Mouse (Mus musculus) midbrain, embryonic 14.5 days (tissue): Measurements from ENCODE around the gene Zdhhc19. TPM values are rescaled to one million over a fixed set of nuclear protein-coding genes. Genes with fewer than 3 reads are reported as not detected.
"Not testable (repeated sequence)": the region's sequence is repeated elsewhere in the genome, so short reads cannot be mapped to it uniquely, and the experiment has no call there.

Experiments
- ATAC-seq: fragments of 200-750 bp; cut with Nextera tagmentation; 2 replicates; pipeline ENCODE4 v1.8.0; 2017; ENCODE audit warnings: moderate number of reproducible peaks, moderate library complexity; ENCODE audit not compliant: low FRiP score, low TSS enrichment
- DNase-seq: peaks from one replicate; pipeline ENCODE4 v3.0.0-alpha.2; 2015
- H3K27ac ChIP-seq: fragments of 300-500 bp; sonication (generic); replicated peaks from 2 replicates; pipeline ENCODE4 v1.5.1; 2014; ENCODE audit warnings: mild to moderate bottlenecking, low read depth, low read length, moderate library complexity
- H3K27me3 ChIP-seq: fragments of 300-500 bp; sonication (generic); 2 replicates; pipeline ENCODE4 v1.6.1; 2014; ENCODE audit warnings: low read length, control low read depth, mixed read lengths; ENCODE audit not compliant: control insufficient read depth, insufficient read depth
- H3K36me3 ChIP-seq: fragments of 300-500 bp; sonication (generic); 2 replicates; pipeline ENCODE4 v1.6.1; 2014; ENCODE audit warnings: low read length, control low read depth; ENCODE audit not compliant: control insufficient read depth, insufficient read depth
- H3K4me1 ChIP-seq: fragments of 300-500 bp; sonication (generic); 2 replicates; pipeline ENCODE4 v1.6.1; 2014; ENCODE audit warnings: mild to moderate bottlenecking, antibody characterized with exemption, low read length, control low read depth; ENCODE audit not compliant: control insufficient read depth, insufficient read depth
- H3K4me2 ChIP-seq: fragments of 300-500 bp; sonication (generic); 2 replicates; pipeline ENCODE4 v1.6.1; 2014; ENCODE audit warnings: mild to moderate bottlenecking, low read length, moderate library complexity
- H3K4me3 ChIP-seq: fragments of 300-500 bp; sonication (generic); replicated peaks from 2 replicates; pipeline ENCODE4 v1.5.1; 2014; ENCODE audit warnings: low read depth, low read length
- H3K9ac ChIP-seq: fragments of 300-500 bp; sonication (generic); replicated peaks from 2 replicates; pipeline ENCODE4 v1.6.1; 2014; ENCODE audit warnings: mild to moderate bottlenecking, low read length, moderate library complexity
- H3K9me3 ChIP-seq: fragments of 300-500 bp; sonication (generic); 2 replicates; pipeline ENCODE4 v1.6.1; 2016; ENCODE audit warnings: low read length, control low read depth, mixed read lengths; ENCODE audit not compliant: control insufficient read depth
- WGBS: fragments of 180-500 bp; shearing (Covaris S2); extraction: QIAGEN DNeasy Blood & Tissue Kit; methylation state at CpG from one replicate; pipeline ENCODE4 v1.1.7; 2014; 5-methylcytosine and 5-hydroxymethylcytosine counted together
- polyA plus RNA-seq: library from polyadenylated mRNA; unstranded; fragments of >200 nt; fragmentation: Nextera tagmentation; extraction: Ambion mirVana; gene quantifications from 2 replicates; pipeline ENCODE4 v1.2.1, GENCODE M21; 2014

Gene Zdhhc19
- polyA plus RNA-seq, 1 experiment from 2014 or later: not detected

DNA sequence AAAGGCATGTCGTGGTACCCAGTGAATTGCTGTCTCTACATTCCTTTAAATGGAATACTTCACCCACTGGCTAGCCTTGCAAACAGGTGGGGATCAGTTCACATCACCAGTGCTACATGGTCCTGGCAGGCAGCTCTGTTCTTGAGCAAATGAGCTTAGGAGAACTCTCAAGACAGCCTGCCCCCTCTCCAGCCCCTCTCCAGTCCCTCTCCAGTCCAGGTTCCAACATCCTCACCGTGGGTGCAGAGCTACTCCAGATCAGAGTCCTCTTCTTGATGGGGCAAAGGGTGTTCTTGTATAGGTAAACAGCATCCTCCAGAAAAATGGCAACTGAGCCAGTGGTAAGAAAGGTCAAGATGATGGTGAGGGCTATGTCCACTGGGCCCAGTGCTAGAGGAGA, 16.6 kb upstream of the Zdhhc19 start:
- Histone ChIP-seq H3K36me3 (no peaks in the 10 kb centered on the region), H3K27me3 (no peaks in the 10 kb centered on the region), H3K9ac (no peak overlapping the region), H3K4me1 (no peaks in the 10 kb centered on the region), H3K9me3 (no peaks in the 10 kb centered on the region), H3K4me2 (no peak overlapping the region), H3K27ac (no peak overlapping the region), H3K4me3 (no peak overlapping the region)
- 79% methylated on average over 2 of the region's 2 CpGs for WGBS
- ATAC-seq: no peak
- no peak for DNase-seq

- Histone ChIP-seq H3K4me3 (no peak overlapping the region), H3K9ac (no peak overlapping the region), H3K27ac (no peak overlapping the region), H3K9me3 (no peaks in the 10 kb centered on the region), H3K4me1 (no peaks in the 10 kb centered on the region), H3K36me3 (no peaks in the 10 kb centered on the region), H3K27me3 (no peaks in the 10 kb centered on the region), H3K4me2 (no peak overlapping the region)
- WGBS: 57% methylated on average over 7 of the region's 7 CpGs
- DNase-seq (no peak), ATAC-seq (no peak)
Observed at GRCm38 (mm10) chr16:32484431-32484871, 11.6 kb upstream of the Zdhhc19 start.

DNA sequence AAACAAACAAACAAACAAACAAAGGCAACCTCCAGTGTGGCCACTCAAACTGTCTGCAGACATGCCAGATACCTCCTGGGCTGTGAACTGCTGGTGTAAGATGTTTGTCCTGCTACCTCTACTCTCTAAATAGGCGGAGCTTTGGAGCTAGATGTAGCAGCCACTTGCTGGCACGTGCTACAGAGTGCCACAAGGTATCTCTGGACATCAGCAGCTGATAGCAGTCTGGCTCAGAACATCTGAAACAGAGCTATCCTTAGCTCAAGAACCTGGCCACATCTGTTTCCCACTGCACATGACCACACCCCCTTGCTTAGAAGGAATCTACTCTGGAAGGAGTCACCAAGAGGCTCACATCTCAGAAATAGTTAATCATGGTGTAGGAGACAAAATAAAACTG, 10.9 kb upstream of the Zdhhc19 start:
- DNase-seq (no peak), ATAC-seq (no peak)
- H3K9me3 ChIP-seq: no peaks in the 10 kb centered on the region
- H3K27ac ChIP-seq: no peak overlapping the region
- 69% methylated on average over 2 of the region's 2 CpGs for WGBS
- no peaks in the 10 kb centered on the region for H3K4me1 ChIP-seq
- no peaks in the 10 kb centered on the region for H3K27me3 ChIP-seq
- H3K4me3 ChIP-seq: no peak overlapping the region
- no peak overlapping the region for H3K9ac ChIP-seq
- no peak overlapping the region for H3K4me2 ChIP-seq
- no peaks in the 10 kb centered on the region for H3K36me3 ChIP-seq

DNA sequence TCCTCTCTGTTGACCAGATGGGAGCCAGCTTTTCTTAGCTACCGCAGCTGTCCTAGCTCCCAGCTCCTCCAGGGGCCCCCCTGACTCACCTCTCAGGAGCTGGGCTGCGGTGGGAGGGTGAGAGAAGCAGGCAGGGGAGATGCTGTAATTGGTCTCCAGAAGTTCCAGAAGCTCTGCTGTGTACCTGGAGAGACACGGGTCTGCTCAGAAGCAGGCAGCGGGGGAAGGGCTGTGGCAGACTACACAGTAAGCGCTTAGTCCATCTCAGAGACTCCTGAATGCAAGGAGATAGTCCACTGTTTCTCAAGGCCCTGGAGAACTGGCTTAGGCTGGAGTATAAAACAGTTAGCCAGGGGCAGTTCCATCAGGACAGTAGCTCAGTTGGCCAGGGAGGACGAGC, 10.0 kb upstream of the Zdhhc19 start:
- DNase-seq: no peak
- Histone ChIP-seq H3K9ac (no peak overlapping the region), H3K27me3 (no peaks in the 10 kb centered on the region), H3K4me2 (no peak overlapping the region), H3K4me3 (no peak overlapping the region), H3K4me1 (no peaks in the 10 kb centered on the region), H3K36me3 (no peaks in the 10 kb centered on the region), H3K9me3 (no peaks in the 10 kb centered on the region), H3K27ac (no peak overlapping the region)
- no peak for ATAC-seq
- 81% methylated on average over 6 of the region's 6 CpGs for WGBS

GRCm38 (mm10) chr16:32487234-32488111, 8.6 kb upstream of the Zdhhc19 start, which contains the start of gene Slc51a:
Gene Slc51a, minus strand, starts transcription at chr16:32487879.
- no peaks in the 10 kb centered on the region for H3K27me3 ChIP-seq
- WGBS: 55% methylated on average over 15 of the region's 15 CpGs
- ATAC-seq (no peak), DNase-seq (no peak)
- H3K4me3 ChIP-seq: no peak within 1 kb of the TSS
- no peak within 1 kb of the TSS for H3K27ac ChIP-seq
- no peak within 1 kb of the TSS for H3K9ac ChIP-seq
- H3K4me2 ChIP-seq: no peak within 1 kb of the TSS
- no peaks in the 10 kb centered on the region for H3K4me1 ChIP-seq
- no peaks in the 10 kb centered on the region for H3K36me3 ChIP-seq
- no peaks in the 10 kb centered on the region for H3K9me3 ChIP-seq

- H3K36me3 ChIP-seq: no peaks in the 10 kb centered on the region
- H3K27ac ChIP-seq: no peak overlapping the region
- WGBS: 93% methylated on average over 3 of the region's 3 CpGs
- no peaks in the 10 kb centered on the region for H3K27me3 ChIP-seq
- H3K9me3 ChIP-seq: no peaks in the 10 kb centered on the region
- no peak overlapping the region for H3K9ac ChIP-seq
- DNase-seq (no peak), ATAC-seq (no peak)
- H3K4me2 ChIP-seq: no peak overlapping the region
- H3K4me1 ChIP-seq: no peaks in the 10 kb centered on the region
- H3K4me3 ChIP-seq: no peak overlapping the region
Observed at GRCm38 (mm10) chr16:32488939-32489338, 7.1 kb upstream of the Zdhhc19 start.

DNA sequence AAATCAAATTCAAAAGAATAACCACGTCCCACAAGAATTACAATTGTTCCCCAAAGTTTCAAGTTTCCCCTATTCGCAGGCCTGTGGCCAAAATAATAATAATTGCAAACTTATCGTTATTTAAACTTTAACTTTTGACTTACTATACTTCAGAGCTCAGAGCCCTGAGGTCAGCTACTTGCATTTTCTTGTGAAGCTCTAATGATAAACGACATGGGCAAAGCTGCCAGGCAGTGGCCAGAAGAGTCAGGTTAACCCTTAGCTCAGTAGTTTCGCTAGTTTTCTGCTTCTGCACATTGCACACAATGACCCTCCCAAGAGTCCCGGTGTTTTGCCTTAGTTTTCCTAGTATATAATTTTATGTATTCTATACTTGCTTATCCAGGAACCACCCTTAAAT, 1.7 kb upstream of the Zdhhc19 start:
- not testable (repeated sequence) for H3K9me3 ChIP-seq, H3K4me3 ChIP-seq, H3K9ac ChIP-seq, H3K36me3 ChIP-seq, H3K27ac ChIP-seq, H3K27me3 ChIP-seq, H3K4me1 ChIP-seq, ATAC-seq, H3K4me2 ChIP-seq, DNase-seq
- 78% methylated on average over 6 of the region's 6 CpGs for WGBS

DNA sequence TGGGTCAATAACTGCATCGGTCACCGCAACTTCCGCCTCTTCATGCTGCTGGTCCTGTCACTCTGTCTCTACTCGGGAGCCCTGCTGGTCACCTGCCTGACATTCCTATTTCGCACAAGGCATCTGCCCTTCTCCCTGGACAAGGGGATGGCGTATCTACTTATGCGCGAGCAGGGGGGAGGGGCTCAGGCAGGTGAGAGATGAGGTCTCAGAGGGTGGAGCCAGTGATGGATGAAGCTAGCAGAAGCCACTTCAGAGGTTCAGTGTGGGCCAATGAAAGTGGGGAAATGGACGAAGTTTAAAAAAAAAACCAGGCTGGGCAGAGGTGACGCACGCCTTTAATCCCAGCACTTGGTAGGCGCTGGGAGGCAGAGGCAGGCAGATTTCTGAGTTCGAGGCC, 2.9 kb downstream of the Zdhhc19 start:
- WGBS: 68% methylated on average over 13 of the region's 13 CpGs
- Histone ChIP-seq H3K4me3 (no peak overlapping the region), H3K9ac (peak overlapping the region; percentile 59; the same call in 1 of the 2 replicates), H3K4me1 (no peaks in the 10 kb centered on the region), H3K36me3 (no peaks in the 10 kb centered on the region), H3K9me3 (no peaks in the 10 kb centered on the region), H3K27me3 (no peaks in the 10 kb centered on the region), H3K4me2 (peak overlapping the region; percentile 65), H3K27ac (no peak overlapping the region)
- ATAC-seq (no peak; the same call in 1 of the 2 replicates), DNase-seq (no peak)
